22 mouse cellular contexts compared by ENCODE assay signal in the genomic region with DNA sequence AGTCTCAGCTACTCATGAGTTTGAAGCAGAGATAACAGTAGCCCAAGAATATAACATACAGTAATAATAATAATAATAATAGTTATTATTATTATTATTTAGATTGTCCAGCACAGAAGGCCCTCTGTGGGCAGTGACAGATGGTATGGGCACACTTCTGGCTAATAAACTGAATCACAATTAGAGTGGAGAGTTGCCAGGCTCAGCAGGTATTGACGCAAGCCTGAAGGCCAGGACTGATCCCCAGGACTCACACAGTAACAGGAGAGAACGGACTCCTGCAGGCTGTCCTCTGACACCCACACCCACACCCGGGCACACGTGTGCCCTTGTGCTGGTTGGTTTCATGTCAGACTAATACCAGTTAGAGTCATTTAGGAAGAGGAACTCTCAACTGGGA. TPM values are rescaled to one million over a fixed set of nuclear protein-coding genes. Genes with fewer than 3 reads are reported as not detected.
DNase-seq lines count a peak whose midpoint lies in the region; ATAC-seq lines count a peak whose summit lies in the region.
"Had no signal": no experiment of that assay in that cellular context is flagged by ENCODE, and none has a peak within 500 bp of the region (broad histone marks: within the 10 kb centered on the region; RNA-seq: fewer than 3 reads in every experiment).

No protein-coding gene starts in this region.

- intact Hi-C loops in left cerebral cortex, postnatal 4 days (cut with DNase I): no loop called here
- intact Hi-C loops in left cerebral cortex, postnatal 10 days (cut with DNase I): no loop called here

- no peaks in the 10 kb centered on the region for H3K27me3 ChIP-seq in hindbrain, embryonic 16.5 days (replicated peaks; ENCODE audit: control insufficient read depth, insufficient read depth, low read length)
- no peaks in the 10 kb centered on the region for H3K27me3 ChIP-seq in hindbrain, embryonic 11.5 days (ENCODE audit: control insufficient read depth, insufficient read depth, low read length)
- H3K27me3 ChIP-seq: embryonic facial prominence, embryonic 13.5 days; embryonic facial prominence, embryonic 15.5 days; forebrain, embryonic 12.5 days had no signal

- no peak overlapping the region for H3K9ac ChIP-seq in hindbrain, embryonic 16.5 days (ENCODE audit: low read depth, low read length)
- no peak overlapping the region for H3K9ac ChIP-seq in hindbrain, embryonic 11.5 days (ENCODE audit: low read depth, low read length)
- H3K9ac ChIP-seq: embryonic facial prominence, embryonic 13.5 days; embryonic facial prominence, embryonic 15.5 days; forebrain, embryonic 12.5 days had no signal

- peak; percentile 74 to 80 for DNase-seq in cerebellum, postnatal 10 days
- DNase-seq in cerebellum, adult 18-20 months: no peak
- peak; percentile 15 to 25 for DNase-seq in cerebellum, postnatal 25 days
- DNase-seq in cerebellum, adult 8-10 months: no peak
- DNase-seq in hindbrain, embryonic 11.5 days (ENCODE audit: low spot score): no peak
- peak; percentile 39 for DNase-seq in left cerebral cortex, postnatal 4 days
- no peak for DNase-seq in left cerebral cortex, postnatal 10 days (ENCODE audit: extremely low spot score in 1 of 2, low spot score in 2 of 2)
- DNase-seq: adrenal gland, adult 2 months; adrenal gland, postnatal 10 days; adrenal gland, postnatal 25 days; cerebellum, adult 11-12 months; cerebellum, adult 9-10 months; embryo, embryonic 11 days had no signal

- H3K4me1 ChIP-seq in hindbrain, embryonic 16.5 days (ENCODE audit: control insufficient read depth, insufficient read depth, low read depth, low read length): no peaks in the 10 kb centered on the region
- H3K4me1 ChIP-seq in hindbrain, embryonic 11.5 days (replicated peaks; ENCODE audit: control insufficient read depth, insufficient read depth, low read length): no peaks in the 10 kb centered on the region
- H3K4me1 ChIP-seq: embryonic facial prominence, embryonic 15.5 days had no signal

- H3K27ac ChIP-seq in hindbrain, embryonic 16.5 days (ENCODE audit: low read depth, low read length): no peak overlapping the region
- H3K27ac ChIP-seq in hindbrain, embryonic 11.5 days (ENCODE audit: low read depth, low read length): no peak overlapping the region
- H3K27ac ChIP-seq: embryonic facial prominence, embryonic 13.5 days; embryonic facial prominence, embryonic 15.5 days; forebrain, embryonic 10.5 days; forebrain, embryonic 12.5 days had no signal

- no peaks in the 10 kb centered on the region for H3K36me3 ChIP-seq in hindbrain, embryonic 16.5 days (ENCODE audit: control insufficient read depth, insufficient read depth, low read length)
- H3K36me3 ChIP-seq in hindbrain, embryonic 11.5 days (ENCODE audit: control insufficient read depth, insufficient read depth, low read length): no peaks in the 10 kb centered on the region
- H3K36me3 ChIP-seq: embryonic facial prominence, embryonic 13.5 days; embryonic facial prominence, embryonic 15.5 days; forebrain, embryonic 10.5 days; forebrain, embryonic 12.5 days had no signal

- WGBS in hindbrain, embryonic 16.5 days: 73% methylated on average over 4 of the region's 4 CpGs
- 83% methylated on average over 4 of the region's 4 CpGs for WGBS in hindbrain, embryonic 11.5 days

- no peaks in the 10 kb centered on the region for H3K9me3 ChIP-seq in hindbrain, embryonic 16.5 days (ENCODE audit: control insufficient read depth, low read length)
- no peaks in the 10 kb centered on the region for H3K9me3 ChIP-seq in hindbrain, embryonic 11.5 days (ENCODE audit: control insufficient read depth, low read length)
- H3K9me3 ChIP-seq: embryonic facial prominence, embryonic 13.5 days; embryonic facial prominence, embryonic 15.5 days; forebrain, embryonic 10.5 days; forebrain, embryonic 12.5 days had no signal

- H3K4me3 ChIP-seq in hindbrain, embryonic 16.5 days (ENCODE audit: low read length): no peak overlapping the region
- H3K4me3 ChIP-seq in hindbrain, embryonic 11.5 days (ENCODE audit: low read depth, low read length): no peak overlapping the region
- H3K4me3 ChIP-seq: embryonic facial prominence, embryonic 13.5 days; embryonic facial prominence, embryonic 15.5 days; erythroblast, embryonic 14.5 days; forebrain, embryonic 10.5 days; forebrain, embryonic 12.5 days had no signal

- no peak overlapping the region for H3K4me2 ChIP-seq in hindbrain, embryonic 16.5 days (ENCODE audit: low read length)
- no peak overlapping the region for H3K4me2 ChIP-seq in hindbrain, embryonic 11.5 days (replicated peaks; ENCODE audit: low read depth, low read length)
- H3K4me2 ChIP-seq: embryonic facial prominence, embryonic 13.5 days; embryonic facial prominence, embryonic 15.5 days; forebrain, embryonic 12.5 days had no signal

- ATAC-seq in hindbrain, embryonic 16.5 days: peak; percentile 61; the same call in 1 of the 2 replicates
- ATAC-seq in hindbrain, embryonic 11.5 days (ENCODE audit: low FRiP score): no peak
- ATAC-seq: forebrain, embryonic 14.5 days; forebrain, embryonic 16.5 days had no signal

RNA-seq across cellular contexts. Expression of a gene that starts 36.3 kb away (rescaled TPM):
- 8.0 and 13.0 TPM in 2 replicates for polyA plus RNA-seq in hindbrain, embryonic 16.5 days (2015; fragmentation: Nextera tagmentation; extraction: Ambion mirVana)
- polyA plus RNA-seq in hindbrain, embryonic 11.5 days (2014; fragmentation: Nextera tagmentation; extraction: Ambion mirVana): 24.1 and 24.6 TPM in 2 replicates
- total RNA-seq in left cerebral cortex, postnatal 4 days (2021): 1 to 10 TPM; 6.6 to 7.9 TPM
- total RNA-seq in left cerebral cortex, postnatal 10 days (2021): 1 to 10 TPM; 6.1 to 6.3 TPM
- total RNA-seq: common myeloid progenitor, adult 5-6 weeks had no signal
- polyA plus RNA-seq: erythroblast, embryonic 14.5 days had no signal

Comparison
In these comparisons a context has a peak if more than half of its experiments do, and no peak if none do; other contexts are left out.
1. DNase-seq: peak in cerebellum, postnatal 10 days (2 of 2), cerebellum, postnatal 25 days (2 of 2) and left cerebral cortex, postnatal 4 days (single experiment); none in cerebellum, adult 18-20 months (0 of 2), cerebellum, adult 8-10 months (single experiment), hindbrain, embryonic 11.5 days (single experiment) and left cerebral cortex, postnatal 10 days (0 of 2).